Mouse (Mus musculus) layer of hippocampus, adult 6 months (tissue): ENCODE data around the gene Dnah14. TPM values are rescaled to one million over a fixed set of nuclear protein-coding genes. Genes with fewer than 3 reads are reported as not detected.

ENCODE experiments used
- long read RNA-seq, 2 experiments: library from polyadenylated mRNA; unstranded; transcript quantifications; one replicate each; pipeline ENCODE4 v2.0.0; 2019 to 2020
- polyA plus RNA-seq: library from polyadenylated mRNA; unstranded; fragments of <200 nt; fragmentation: Nextera tagmentation; gene quantifications from 2 replicates; pipeline ENCODE4 v1.2.3, GENCODE M21; 2021

The Dnah14 gene
- 0.84 and 1.4 TPM in 2 replicates for polyA plus RNA-seq
- long read RNA-seq, experiment 1, partial matches to known transcripts: 0 of 3 reads
- long read RNA-seq, experiment 1, other reads (novel, unspliced or antisense): 3 of 3 reads
- long read RNA-seq, experiment 2, partial matches to known transcripts: 1 of 5 reads
- long read RNA-seq, experiment 2, other reads (novel, unspliced or antisense): 4 of 5 reads

GRCm38 (mm10) chr1:181576322-181576721 lies at the start of gene Dnah14:
Gene Dnah14 (plus strand): TSS chr1:181576559.

GRCm38 (mm10) chr1:181842781-181843180 lies 266.4 kb downstream of the Dnah14 start, which contains the start of gene Lbr:
Gene Lbr (minus strand): TSS chr1:181843046.

Other genes with a start within 250 kb of the Dnah14 start
- gene Cnih3, start 223.9 kb upstream of the Dnah14 start, polyA plus RNA-seq: 56.7 and 74.1 TPM in 2 replicates
- 1.4 and 1.5 TPM in 2 replicates for gene Ccdc121, start 65.1 kb upstream of the Dnah14 start, polyA plus RNA-seq